Comparison of ENCODE assay signal across 10 mouse cellular contexts in the genomic region with DNA sequence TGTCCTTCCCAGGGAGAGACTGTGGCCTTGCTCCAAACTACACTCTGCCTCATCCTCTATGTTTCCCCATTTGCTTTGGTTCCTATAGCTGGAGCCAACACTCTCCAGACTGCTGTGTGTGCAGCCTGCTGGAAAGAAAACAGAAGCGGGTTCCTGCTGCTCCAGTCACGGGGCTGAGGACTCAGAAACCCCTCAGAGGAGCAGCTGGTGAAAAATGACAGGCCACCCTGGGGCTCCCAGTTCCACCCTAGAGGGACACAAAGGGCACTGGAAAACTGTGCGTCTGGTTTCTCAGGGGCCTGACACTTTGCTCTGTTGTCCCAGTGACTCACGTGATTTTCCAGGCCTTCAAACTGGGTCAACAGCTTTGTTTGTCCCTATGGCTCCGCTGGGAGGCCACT. TPM values are rescaled to one million over a fixed set of nuclear protein-coding genes. Genes with fewer than 3 reads are reported as not detected.
DNase-seq lines count a peak whose midpoint lies in the region; ATAC-seq and TF ChIP-seq lines count a peak whose summit lies in the region.
"Had no signal": no experiment of that assay in that cellular context is flagged by ENCODE, and none has a peak within 500 bp of the region (broad histone marks: within the 10 kb centered on the region; RNA-seq: fewer than 3 reads in every experiment).

No protein-coding gene starts in this region.

- H3K9ac ChIP-seq in intestine, embryonic 14.5 days (ENCODE audit: low read length): no peak overlapping the region
- H3K9ac ChIP-seq in liver, embryonic 11.5 days (ENCODE audit: low read depth, low read length): no peak overlapping the region; the same call in 1 of the 2 replicates
- H3K9ac ChIP-seq in midbrain, postnatal 0 days (replicated peaks; ENCODE audit: low read length, poor library complexity, severe bottlenecking): no peak overlapping the region

- no peak overlapping the region for H3K4me2 ChIP-seq in intestine, embryonic 14.5 days (ENCODE audit: low read length)
- H3K4me2 ChIP-seq in liver, embryonic 11.5 days: no peak overlapping the region
- H3K4me2 ChIP-seq in midbrain, postnatal 0 days (ENCODE audit: low read depth, low read length, poor library complexity, severe bottlenecking): no peak overlapping the region

- ATAC-seq in intestine, embryonic 14.5 days (replicated peaks; ENCODE audit: low FRiP score, low TSS enrichment, low read depth): no peak
- no peak for ATAC-seq in liver, embryonic 11.5 days (replicated peaks; ENCODE audit: low FRiP score)
- ATAC-seq in midbrain, postnatal 0 days (ENCODE audit: low FRiP score): no peak

- no peaks in the 10 kb centered on the region for H3K27me3 ChIP-seq in intestine, embryonic 14.5 days (replicated peaks; ENCODE audit: control insufficient read depth, insufficient read depth, low read length)
- H3K27me3 ChIP-seq in liver, embryonic 11.5 days (replicated peaks; ENCODE audit: control insufficient read depth, insufficient read depth, low read length): no peaks in the 10 kb centered on the region
- no peaks in the 10 kb centered on the region for H3K27me3 ChIP-seq in midbrain, postnatal 0 days (ENCODE audit: insufficient read depth, low read length)

- peak overlapping the region; percentile 34 for H3K27ac ChIP-seq in intestine, embryonic 14.5 days (ENCODE audit: low read depth)
- H3K27ac ChIP-seq in liver, embryonic 11.5 days (ENCODE audit: low read depth, low read length): peak overlapping the region; percentile 74
- H3K27ac ChIP-seq in midbrain, postnatal 0 days (ENCODE audit: low read depth, low read length): peak overlapping the region; percentile 68; the same call in 1 of the 2 replicates

- TF ChIP-seq CTCF in midbrain, postnatal 0 days (IDR thresholded peaks at IDR 0.05): no peak

- H3K36me3 ChIP-seq in intestine, embryonic 14.5 days (ENCODE audit: control insufficient read depth, insufficient read depth, low read length): no peaks in the 10 kb centered on the region
- H3K36me3 ChIP-seq in liver, embryonic 11.5 days (ENCODE audit: control insufficient read depth, insufficient read depth, low read length): no peaks in the 10 kb centered on the region
- H3K36me3 ChIP-seq in midbrain, postnatal 0 days (ENCODE audit: insufficient read depth, low read length): no peaks in the 10 kb centered on the region
- H3K36me3 ChIP-seq: G1E had no signal

- peak; percentile 35 for DNase-seq in right cerebral cortex, adult 18-20 months
- DNase-seq in right cerebral cortex, postnatal 36 days (ENCODE audit: low spot score in 2 of 2): no peak
- DNase-seq in frontal cortex, postnatal 10 days (ENCODE audit: low spot score in 2 of 2): peak; percentile 39 to 42
- no peak for DNase-seq in intestine, embryonic 14.5 days (ENCODE audit: low spot score)
- DNase-seq in liver, embryonic 11.5 days (ENCODE audit: low spot score): no peak
- DNase-seq in midbrain, postnatal 0 days (ENCODE audit: low spot score): peak; percentile 73
- no peak for DNase-seq in spleen, postnatal 36 days (ENCODE audit: low spot score in 2 of 2)
- no peak for DNase-seq in spleen, postnatal 14 days (ENCODE audit: low spot score in 2 of 2)

- 25% methylated on average over 5 of the region's 5 CpGs for WGBS in intestine, embryonic 14.5 days
- WGBS in liver, embryonic 11.5 days: 56% methylated on average over 5 of the region's 5 CpGs
- 15% methylated on average over 5 of the region's 5 CpGs for WGBS in midbrain, postnatal 0 days

- no peak overlapping the region for H3K4me3 ChIP-seq in intestine, embryonic 14.5 days (ENCODE audit: low read depth, low read length)
- H3K4me3 ChIP-seq in liver, embryonic 11.5 days (ENCODE audit: low read depth, low read length): no peak overlapping the region
- H3K4me3 ChIP-seq in midbrain, postnatal 0 days (ENCODE audit: low read depth, low read length): no peak overlapping the region
- H3K4me3 ChIP-seq: myocyte had no signal

- H3K9me3 ChIP-seq in intestine, embryonic 14.5 days (ENCODE audit: control insufficient read depth, low read length): no peaks in the 10 kb centered on the region
- H3K9me3 ChIP-seq in liver, embryonic 11.5 days (ENCODE audit: control insufficient read depth, low read length): no peaks in the 10 kb centered on the region
- H3K9me3 ChIP-seq in midbrain, postnatal 0 days (ENCODE audit: low read length): no peaks in the 10 kb centered on the region
- H3K9me3 ChIP-seq: G1E had no signal

- H3K4me1 ChIP-seq in intestine, embryonic 14.5 days (replicated peaks; ENCODE audit: control insufficient read depth, insufficient read depth, low read length): no peaks in the 10 kb centered on the region; the same call in 1 of the 2 replicates
- no peaks in the 10 kb centered on the region for H3K4me1 ChIP-seq in liver, embryonic 11.5 days (replicated peaks; ENCODE audit: control insufficient read depth, insufficient read depth, low read length)
- H3K4me1 ChIP-seq in midbrain, postnatal 0 days (ENCODE audit: insufficient read depth, low read length): no peaks in the 10 kb centered on the region

RNA-seq across cellular contexts. Expression of a gene that starts 36.7 kb away (rescaled TPM):
- 6.4 and 7.8 TPM in 2 replicates for polyA plus RNA-seq in intestine, embryonic 14.5 days (2014; fragmentation: Nextera tagmentation; extraction: Ambion mirVana)
- polyA plus RNA-seq in liver, embryonic 11.5 days (2014; fragmentation: Nextera tagmentation; extraction: Ambion mirVana): 19.1 and 22.6 TPM in 2 replicates
- 15.2 and 20.7 TPM in 2 replicates for total RNA-seq in midbrain, postnatal 0 days (2014; rRNA removed)
- polyA plus RNA-seq in midbrain, postnatal 0 days (2015; fragmentation: Nextera tagmentation; extraction: Ambion mirVana): 5.3 and 7.1 TPM in 2 replicates

RNA-seq across cellular contexts. Expression of a gene that starts 36.9 kb away (rescaled TPM):
- polyA plus RNA-seq in intestine, embryonic 14.5 days (2014; fragmentation: Nextera tagmentation; extraction: Ambion mirVana): 376 and 391 TPM in 2 replicates
- polyA plus RNA-seq in liver, embryonic 11.5 days (2014; fragmentation: Nextera tagmentation; extraction: Ambion mirVana): 341 TPM in 2 replicates
- 206 and 254 TPM in 2 replicates for total RNA-seq in midbrain, postnatal 0 days (2014; rRNA removed)
- polyA plus RNA-seq in midbrain, postnatal 0 days (2015; fragmentation: Nextera tagmentation; extraction: Ambion mirVana): 459 and 473 TPM in 2 replicates

Comparison
In these comparisons a context has a peak if more than half of its experiments do, and no peak if none do; other contexts are left out.
1. DNase-seq: peak in right cerebral cortex, adult 18-20 months (single experiment), frontal cortex, postnatal 10 days (2 of 2) and midbrain, postnatal 0 days (single experiment); none in right cerebral cortex, postnatal 36 days (0 of 2), intestine, embryonic 14.5 days (single experiment), liver, embryonic 11.5 days (single experiment), spleen, postnatal 36 days (0 of 2) and spleen, postnatal 14 days (0 of 2).
2. Peak in every context shown above with its lines, with median percentiles within 50 percentile points of each other: H3K27ac ChIP-seq.